Comparison of ENCODE assay signal across 1 mouse cellular context in genomic region chr1:191075199-191075883, GRCm38 (mm10).
TF ChIP-seq lines count a peak whose summit lies in the region.

No protein-coding gene starts in this region.

TF ChIP-seq in MEL, 35 proteins besides CTCF, POLR2A, EP300 and RAD21 (continued from another document):
- no peak for TF ChIP-seq GATA1 (IDR thresholded peaks at IDR 0.05; ENCODE audit: low read depth, low read length)
